Mouse (Mus musculus): ENCODE results near the gene Hacd2.

The Hacd2 gene

DNA sequence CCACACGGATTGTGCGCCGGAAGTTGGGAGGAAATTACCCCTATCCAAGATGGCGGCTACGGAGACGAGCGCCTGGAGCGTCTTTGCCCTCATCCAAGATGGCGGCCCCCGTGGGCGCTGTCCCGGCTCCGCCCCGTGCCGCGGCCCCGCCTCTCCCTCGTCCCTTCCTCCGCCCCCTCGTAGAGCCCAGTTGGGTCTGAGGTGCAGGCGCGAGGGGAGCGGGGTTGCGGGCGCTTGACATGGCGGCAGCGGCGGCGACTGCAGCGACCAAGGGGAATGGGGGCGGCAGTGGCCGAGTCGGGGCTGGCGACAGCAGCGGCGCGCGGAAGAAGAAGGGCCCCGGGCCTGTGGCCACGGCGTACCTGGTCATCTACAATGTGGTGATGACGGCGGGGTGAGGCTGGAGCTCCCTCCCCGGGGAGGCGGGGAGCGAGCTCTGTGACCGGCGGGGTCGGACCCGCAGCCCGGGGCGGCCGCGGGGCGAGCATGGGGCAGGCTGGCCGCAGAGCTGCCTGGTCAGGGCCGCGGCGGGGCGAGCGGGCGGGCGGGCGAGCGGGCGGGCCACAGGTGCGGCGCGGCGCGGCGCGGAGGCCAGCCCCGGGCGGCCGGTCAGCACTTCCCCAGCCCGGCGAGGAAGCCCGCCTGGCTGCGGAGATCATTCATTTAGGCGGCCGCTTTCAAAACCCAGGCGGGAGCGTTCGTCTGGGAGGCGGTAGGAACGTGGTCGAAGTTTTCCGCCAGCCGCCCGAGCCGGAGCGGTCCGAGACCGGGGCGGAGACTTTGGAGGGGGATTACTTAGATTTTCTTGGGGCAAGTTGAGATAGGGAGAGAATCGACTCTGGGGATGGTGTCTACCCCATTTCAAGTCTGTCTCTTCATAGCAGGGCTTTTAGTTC, at the start of gene Hacd2:
Gene Hacd2, plus strand, starts transcription at position 187 of the 896 bp plus-strand sequence.
- DNase-seq, result peak; percentile 97

DNA sequence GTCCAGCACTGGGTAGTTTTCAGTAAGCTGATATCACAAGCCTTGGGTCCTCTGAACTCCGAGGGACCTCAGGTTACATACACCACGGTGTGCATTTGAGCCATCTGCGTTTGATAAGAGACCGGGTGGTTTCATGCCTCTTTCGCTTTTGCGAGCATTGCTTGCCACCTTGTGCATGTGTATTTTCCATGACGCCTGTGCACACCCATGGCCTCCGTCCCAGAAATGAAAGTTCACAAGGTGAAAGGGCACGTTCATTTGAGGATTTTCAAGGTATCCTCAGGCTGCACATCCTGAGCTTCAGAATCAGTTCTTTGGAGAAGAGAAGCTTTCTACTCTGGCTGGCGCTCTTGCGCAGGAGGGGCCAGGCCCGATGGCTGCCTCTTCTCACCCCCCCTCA, 49.8 kb upstream of the Hacd2 start:
- DNase-seq, result no peak

DNA sequence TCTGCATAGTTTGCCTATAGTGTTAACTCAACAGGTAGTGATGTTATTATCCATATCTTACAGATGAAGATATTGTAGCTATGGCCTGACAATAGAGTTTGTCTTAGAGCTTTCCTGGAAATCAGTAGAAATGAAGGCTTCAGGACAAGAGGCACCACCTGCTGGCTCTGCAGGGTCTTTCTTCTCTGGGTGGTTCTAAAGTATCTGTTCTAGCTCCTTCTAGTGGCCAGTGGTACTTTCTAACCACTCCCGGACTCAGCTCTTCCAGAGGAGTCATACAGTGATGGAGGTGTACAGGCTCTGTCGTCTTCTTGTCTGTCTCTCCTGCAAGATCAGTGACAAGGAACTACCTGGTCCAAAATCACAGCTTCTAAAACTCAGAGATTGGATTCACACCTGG, 46.7 kb upstream of the Hacd2 start:
- no peak for DNase-seq

DNA sequence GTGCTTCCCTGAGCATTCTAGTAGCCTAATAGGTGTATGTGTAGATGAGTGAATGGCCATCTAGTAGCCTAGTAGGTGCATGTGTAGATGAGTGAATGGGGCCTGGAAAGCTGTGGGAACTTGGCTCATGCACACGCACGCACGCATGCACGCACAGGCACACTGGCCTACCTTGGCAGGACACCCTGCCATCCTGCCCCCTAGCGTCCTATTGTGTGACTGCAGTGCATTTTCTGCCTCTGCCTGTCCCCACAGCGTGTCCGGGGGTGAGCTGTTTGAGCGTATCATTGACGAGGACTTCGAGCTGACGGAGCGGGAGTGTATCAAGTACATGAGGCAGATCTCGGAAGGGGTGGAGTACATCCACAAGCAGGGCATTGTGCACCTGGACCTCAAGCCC, 45.6 kb upstream of the Hacd2 start:
- peak; percentile 11 to 15 for DNase-seq

DNA sequence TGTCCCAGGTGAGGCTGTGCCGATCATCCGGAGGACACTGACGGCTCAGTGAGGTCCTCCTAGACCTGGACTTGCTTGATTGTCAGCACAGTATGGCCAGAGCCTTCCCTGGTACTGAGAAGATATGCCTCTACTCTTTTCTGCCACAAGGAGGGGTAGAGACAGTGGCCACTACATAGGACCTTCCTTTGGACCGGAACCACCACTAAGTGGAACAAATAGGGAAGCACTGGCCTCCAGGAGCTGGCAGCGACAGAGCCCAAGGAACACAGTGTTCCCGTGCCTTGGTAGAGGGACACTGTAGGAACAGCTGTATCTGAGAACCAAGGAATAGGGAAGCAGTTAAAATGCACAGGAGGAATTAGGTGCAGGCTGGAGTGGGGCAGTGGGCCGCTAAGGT, 44.2 kb upstream of the Hacd2 start:
- no peak for DNase-seq

DNA sequence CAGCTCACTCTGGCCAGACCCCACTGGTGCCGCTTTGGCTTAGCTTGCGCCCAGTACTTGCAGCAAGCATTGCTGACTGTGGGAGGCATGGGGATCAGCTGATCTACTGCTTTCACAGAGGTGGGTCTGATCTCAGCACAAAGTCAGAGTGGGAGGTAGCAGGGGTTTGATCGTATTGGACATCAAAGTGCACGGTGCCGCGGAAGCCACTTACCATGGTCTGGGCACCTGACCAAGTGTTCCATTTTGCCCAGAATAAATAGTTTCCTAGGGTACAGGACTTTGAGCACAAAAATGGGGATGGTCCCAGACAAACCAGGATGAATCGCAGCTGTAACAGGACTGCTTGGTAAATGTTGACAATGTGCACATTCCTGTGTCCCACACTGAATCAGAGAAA, 41.2 kb upstream of the Hacd2 start:
- no peak for DNase-seq

DNA sequence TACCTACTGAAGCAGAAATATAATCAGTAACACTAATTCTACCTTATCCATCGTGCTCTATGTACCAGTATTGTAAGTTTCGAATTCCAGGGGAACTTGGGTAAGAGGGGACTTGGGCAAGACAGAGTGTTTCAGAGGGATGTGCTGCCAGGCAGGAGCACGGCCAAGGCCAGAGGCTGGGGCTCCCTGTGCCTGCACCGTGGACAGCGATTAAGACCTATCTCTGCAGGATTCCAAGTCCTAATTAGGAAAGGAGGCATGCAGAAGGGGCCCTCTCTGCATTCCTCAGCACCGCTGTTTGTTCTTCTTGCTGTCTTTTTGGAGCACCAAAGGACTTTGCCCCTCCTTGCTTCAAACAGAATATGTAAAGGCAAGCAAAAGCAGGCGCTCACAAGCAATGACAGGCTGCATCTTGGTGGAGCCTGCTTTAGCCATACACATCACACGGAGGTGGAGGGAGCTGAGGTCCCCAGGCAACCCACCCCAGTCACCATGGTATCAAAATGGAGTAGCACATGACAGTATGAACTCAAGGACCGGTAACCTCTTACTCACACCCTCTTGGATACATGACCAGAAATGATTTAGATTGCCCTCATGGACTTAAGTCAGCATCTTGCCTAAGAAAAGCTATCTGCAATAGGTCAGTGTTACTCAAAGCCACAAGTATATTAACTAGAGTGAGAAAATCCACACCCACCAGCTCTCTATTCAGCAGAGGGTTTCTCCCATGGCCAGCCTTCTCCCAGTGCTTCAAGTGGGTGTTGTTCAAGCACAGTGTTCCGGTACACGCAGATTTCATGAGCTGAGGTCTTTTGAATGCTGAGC, 37.8 kb upstream of the Hacd2 start:
- DNase-seq, result no peak

DNA sequence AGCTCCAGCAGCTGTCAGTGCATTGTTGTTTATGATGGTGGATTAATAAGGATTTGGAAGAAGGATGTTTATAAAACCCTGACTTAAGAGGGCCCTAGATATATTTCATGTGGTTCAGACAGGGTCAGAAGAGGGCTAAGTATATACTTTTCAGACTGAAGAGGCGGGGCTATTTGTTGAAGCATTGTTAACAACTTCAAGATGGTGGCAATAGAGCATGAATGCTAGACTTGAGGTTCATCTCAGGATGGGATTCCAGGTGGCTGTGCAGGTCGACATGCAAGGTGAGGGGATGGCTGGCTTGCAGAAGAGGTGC, 37.2 kb upstream of the Hacd2 start:
- DNase-seq, result no peak

DNA sequence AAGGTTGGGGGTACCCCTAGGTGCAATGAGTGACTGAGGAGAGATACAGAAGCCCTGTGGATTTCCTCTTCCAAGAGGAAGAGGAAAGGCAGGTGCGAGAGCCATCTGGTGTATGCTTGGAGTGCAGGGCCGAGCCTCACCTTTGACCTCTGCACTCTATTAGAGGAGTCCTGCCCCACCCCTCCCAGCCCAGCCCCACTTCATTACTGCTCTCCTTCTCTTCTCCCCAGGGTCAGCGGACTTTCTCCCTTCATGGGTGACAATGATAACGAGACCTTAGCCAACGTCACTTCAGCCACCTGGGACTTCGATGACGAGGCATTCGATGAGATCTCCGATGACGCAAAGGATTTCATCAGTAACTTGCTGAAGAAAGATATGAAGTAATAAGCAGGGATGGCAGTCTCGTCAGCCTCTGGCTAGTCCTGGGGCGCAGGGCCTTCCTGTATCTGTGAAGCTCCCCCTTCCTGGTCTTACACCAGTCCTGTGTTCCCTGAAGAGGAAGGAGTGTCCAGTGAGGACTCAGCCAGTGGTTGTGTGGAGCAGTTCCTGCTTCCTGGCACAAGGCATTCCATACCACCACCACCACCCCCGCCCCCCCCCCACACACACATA, 35.9 kb upstream of the Hacd2 start:
- no peak for DNase-seq

DNA sequence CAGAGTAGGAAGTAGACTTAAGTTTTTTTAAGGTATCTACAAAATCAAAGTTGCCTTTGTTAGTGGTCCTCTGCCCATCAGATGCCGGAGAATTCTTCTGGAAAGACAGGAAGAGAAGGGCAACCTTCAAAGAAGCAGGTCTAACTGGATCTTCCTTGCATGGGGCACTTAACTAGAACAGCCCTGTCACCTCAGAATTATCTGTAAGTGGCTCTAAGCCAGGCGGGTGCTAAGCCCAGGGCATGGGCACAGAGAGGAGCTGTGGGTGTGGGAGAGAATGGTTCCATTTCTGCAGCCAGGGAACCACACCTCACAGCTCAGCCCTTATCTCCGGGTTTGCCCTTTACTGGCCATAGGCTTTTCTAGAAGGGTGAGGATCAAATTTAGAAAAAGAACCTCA, 30.9 kb upstream of the Hacd2 start:
- no peak for DNase-seq

DNA sequence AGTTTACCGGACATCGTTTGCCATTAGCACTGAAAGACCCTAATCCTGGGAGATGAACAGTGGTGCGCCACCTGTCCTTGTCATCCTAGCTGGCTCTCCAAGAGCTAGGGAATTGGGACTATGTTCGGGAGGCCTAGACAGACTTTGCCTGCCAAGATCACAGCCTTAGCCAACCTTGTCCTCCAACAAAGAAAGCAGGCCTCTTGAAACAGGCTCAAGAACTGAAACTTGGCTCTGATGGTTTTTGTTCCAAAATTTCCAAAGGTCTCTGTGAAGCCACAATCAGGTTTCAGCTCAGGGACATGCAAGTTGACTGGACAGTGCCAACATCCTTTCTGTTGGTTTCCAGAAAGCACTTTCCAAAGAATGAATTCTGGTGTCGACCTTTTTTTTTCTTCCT, 29.4 kb upstream of the Hacd2 start:
- no peak for DNase-seq

DNA sequence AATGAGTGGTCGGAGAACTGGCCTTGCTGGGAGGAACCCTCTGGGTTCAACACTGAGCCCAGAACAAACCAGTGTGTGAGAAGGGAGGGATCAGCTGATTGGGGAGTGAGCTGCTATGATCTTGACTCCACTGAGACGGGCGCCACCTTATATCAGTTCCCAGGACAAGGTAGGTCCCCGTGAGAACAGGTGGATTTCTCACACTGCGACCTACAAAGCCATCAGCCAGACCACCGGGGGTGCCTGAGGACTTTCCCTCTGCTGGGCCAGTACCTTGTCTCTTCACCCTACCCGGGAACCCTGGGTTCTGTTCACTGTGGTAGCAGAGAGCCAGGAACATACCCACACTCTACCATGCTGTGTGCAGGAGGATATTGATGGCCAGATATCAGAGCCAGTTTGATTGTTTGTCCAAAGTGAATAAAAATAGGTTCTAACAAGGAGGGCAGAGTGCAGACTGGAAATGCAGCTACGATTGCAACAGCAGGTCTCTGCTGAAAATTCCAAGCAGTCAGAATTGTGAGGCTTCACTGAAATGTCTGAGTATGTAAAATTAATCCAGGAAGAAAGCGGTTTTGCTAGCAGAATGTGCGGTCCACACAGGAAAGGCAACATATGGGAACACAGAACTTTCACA, 28.4 kb upstream of the Hacd2 start:
- no peak for DNase-seq

DNA sequence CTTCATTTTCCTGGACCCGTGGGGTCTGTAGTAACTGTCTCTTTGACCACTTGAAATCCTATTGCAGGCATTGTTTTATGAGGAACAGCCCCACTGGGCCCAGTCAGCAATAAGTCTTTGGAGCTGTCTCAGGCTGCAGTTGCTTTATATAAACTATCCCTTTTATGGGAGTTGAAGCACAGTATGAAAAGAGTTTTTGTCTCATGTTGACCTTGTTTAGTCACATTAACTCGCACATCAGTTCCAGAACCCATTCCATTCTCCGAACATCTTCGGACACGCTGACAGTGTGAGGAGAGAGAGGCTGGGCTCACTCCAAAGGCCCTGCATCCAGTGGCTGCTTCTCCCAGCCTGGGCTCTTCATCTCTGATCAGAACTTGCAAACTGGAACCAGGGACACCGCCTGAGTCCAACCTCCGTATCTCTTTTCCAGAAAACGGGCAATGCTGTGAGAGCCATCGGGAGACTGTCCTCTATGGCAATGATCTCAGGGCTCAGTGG, 27.5 kb upstream of the Hacd2 start:
- no peak for DNase-seq

DNA sequence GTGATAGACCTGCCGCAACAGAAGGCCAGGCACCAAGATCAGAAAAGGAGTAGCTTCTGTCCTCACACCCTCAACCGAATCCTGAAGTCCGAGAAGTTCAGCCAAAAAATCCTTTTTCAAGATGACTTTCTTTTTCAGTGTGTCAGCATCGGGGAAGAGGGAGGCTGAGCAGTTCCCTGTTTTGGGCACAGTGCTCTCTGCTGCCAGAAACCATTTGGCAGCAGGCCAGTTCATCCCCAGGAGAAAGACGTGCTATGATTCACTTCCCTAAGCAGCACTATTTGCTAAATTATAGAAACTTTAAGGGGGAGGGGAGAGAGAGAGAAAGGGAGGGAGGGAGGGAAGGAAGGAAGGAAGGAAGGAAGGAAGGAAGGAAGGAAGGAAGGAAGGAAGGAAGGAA, 26.1 kb upstream of the Hacd2 start:
- no peak for DNase-seq

DNA sequence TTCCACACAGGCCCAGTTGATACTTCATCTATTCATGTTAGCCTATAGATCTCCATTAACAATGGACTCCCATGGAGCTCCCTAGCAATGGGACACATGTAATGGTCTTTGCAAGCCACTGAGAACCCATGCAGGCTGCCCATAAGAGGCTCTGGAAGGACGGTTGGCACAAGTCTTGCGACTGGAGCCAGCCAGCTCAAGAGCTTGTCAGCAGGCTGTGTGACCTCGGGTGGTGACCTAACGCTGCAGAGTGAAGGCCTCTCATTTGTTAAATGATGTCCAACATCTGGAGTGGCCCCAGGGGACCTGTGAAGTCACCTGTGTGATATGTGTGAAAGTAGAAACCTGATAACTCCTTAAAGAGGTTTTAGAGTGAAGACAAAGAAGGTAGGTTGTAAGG, 25.2 kb upstream of the Hacd2 start:
- DNase-seq, result no peak

DNA sequence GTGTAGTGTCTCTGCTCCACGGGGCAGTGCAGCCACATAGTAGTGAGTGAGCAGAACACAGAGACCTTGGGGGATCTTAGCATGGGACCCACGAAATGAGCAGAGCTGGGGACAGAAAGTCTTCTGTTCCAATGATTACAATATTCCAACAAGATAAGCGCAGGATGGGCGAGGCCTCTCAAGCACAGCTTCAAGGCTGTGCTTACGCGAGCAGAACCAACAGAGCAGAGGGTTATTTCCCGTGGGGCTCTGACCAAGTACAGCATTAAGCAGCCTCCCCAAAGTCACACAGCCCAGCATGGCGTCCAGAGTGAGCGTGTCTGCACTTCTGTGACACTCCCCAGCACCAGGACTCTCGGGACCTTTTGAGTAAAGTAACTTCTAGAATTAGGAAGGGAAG, 24.7 kb upstream of the Hacd2 start:
- DNase-seq, result peak; percentile 2 to 5

DNA sequence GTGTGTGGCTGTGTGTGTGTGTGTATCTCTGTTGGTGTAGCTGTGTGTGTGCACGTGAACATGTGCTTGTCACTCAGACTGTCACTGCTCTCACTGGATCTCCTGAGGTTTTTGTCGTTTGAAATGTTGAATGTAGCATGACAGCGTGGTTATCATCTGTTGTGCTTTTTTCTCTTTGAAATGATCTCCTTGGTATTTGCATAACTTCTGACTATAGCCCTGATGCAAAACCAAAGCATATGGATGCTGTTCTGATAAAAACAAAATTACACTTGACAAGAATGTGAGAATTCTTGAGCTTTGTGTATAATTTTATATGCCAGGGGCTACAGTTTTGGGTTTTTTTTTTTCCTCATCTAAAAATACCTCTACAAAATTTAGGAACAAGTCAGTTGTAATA, 23.2 kb upstream of the Hacd2 start:
- DNase-seq, result no peak

DNA sequence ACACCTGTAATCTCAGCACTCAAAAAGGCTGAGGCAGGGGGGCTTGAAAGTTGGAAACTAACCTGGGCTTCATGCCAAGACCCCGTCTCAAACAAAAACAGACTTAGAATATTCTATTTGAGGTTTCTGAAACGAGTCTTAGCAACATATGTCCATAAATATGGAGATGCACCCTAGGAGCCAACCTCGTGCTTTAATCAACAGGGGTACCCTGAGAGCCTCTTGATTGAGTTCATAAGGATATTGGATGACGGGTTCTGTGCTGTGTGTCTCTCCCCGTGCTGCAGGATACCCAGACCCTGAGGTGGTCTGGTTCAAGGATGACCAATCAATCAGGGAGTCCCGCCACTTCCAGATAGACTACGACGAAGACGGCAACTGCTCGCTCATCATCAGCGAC, 22.2 kb upstream of the Hacd2 start:
- no peak for DNase-seq

DNA sequence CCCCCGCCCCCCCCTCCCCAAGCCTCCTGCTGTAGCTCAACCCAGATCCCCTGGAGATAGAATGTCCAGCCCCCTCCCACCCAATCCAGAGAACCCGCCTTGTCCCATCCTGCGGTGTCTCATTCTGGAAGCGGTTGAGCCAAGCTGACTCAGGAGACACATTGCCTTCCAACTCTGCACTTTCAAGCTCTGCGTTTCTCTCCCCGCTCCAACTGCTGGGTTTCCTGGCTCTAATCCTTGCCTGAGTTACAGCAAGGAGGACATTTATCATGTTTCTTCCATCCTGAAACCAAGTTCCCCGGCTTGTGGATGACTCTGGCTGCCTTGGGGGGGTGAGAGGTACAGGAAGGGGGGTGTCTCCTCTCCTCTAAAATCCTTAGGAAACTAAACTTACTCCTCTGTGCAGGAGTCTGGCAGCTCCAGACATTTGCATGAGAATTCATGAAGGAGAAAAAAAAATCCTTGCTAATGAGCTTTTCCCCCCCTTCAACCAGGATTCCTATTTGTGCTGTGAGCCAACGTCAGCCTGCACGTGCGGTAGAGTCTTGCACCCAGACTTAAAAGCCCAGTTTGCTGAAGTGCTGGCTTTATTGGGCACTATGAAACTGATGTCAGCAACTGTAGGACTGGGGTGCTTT, 21.2 kb upstream of the Hacd2 start:
- DNase-seq, result no peak

DNA sequence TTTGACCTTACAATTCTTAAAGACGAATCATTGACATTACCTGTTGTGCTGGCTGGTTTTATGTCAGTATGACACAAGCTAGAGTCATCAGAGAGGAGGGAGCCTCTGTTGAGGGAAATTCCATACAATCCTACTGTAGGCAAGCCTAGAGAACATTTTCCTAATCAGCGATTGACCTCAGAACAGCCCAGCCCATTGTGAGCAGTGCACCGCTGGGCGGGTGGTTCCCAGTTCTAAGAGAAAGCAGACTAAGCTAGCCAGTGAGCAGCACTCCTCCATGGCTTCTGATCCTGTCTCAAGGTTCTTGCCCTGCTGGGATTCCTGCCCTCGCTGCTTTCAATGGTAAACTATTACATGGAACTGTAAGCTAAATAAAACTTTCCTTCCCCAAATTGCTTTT, 17.9 kb upstream of the Hacd2 start:
- no peak for DNase-seq

DNA sequence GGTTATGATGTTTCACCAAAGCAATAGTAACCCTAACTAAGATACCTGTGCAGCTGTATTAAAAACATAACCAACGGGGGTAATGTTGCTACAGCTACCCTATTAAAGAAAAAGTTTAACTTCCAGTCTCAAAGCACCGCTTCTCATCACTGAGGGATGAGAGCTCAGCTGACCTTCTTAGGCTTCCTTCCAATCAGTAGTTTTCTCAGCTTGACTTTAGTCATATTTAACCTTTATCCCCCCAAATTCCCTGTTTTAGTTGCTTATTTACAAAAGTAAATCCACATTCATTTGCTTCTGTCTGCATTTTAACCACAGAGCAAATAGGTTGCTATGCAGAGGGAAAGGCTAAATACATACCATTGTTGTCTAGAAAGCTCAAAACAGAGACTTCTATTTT, 17.5 kb upstream of the Hacd2 start:
- DNase-seq, result no peak

DNA sequence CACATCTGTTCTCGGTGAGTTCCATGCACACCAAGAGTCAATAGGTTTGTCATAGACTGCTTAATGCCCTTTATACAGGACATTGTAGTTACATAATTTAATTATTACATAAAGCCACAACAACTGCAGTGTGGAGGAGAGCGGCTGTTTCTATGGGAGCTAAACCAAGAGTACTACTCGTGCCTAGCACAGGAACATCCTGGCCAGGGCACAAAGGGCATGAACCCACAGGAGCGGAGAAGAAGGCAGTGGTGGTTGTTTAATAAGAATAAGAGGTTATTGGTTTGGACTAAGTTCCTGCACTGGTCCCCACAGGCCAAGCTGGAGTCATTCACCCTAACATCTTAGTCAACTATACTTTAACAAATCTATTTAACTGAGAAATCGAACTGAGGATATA, 16.0 kb upstream of the Hacd2 start:
- no peak for DNase-seq

DNA sequence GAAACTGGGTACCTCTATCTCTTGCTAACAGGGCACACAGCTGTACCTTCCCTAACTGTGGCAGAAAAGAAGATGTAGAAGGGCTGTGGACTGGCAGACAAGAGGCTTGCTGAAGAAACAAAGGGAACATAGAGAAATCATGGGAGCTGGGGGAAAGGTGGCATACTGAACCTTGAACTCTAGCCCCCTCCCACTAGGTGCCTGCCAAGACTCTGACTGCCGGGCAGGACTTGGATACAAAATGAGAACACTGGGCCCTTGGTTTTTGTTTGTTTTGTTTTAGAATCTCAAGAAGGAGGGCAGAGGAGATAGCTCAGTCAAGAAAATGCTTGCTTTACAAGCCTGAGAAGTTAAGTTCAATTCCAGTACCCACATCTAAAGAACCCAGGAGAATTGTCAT, 14.9 kb upstream of the Hacd2 start:
- DNase-seq, result no peak

All from B cell, adult 2 months (primary cell).